Mouse (Mus musculus) forebrain, postnatal 0 days (tissue): ENCODE results near the gene Rftn1. TPM values are rescaled to one million over a fixed set of nuclear protein-coding genes. Genes with fewer than 3 reads are reported as not detected.

Experiments
- ATAC-seq: fragments of 200-750 bp; cut with Nextera tagmentation; 2 replicates; pipeline ENCODE4 v1.8.0; 2017; ENCODE audit warnings: mild to moderate bottlenecking, moderate library complexity
- DNase-seq: peaks from one replicate; pipeline ENCODE4 v3.0.0-alpha.2; 2015
- H3K27ac ChIP-seq: fragments of 300-500 bp; sonication (generic); 2 replicates; pipeline ENCODE4 v1.5.1; 2014; ENCODE audit warnings: low read depth, mild to moderate bottlenecking, antibody characterized with exemption, low read length, moderate library complexity, mixed read lengths
- H3K27me3 ChIP-seq: fragments of 300-500 bp; sonication (generic); 2 replicates; pipeline ENCODE4 v1.6.1; 2014; ENCODE audit warnings: mild to moderate bottlenecking, low read length, mixed read lengths; ENCODE audit not compliant: insufficient read depth
- H3K36me3 ChIP-seq: fragments of 300-500 bp; sonication (generic); 2 replicates; pipeline ENCODE4 v1.6.1; 2014; ENCODE audit warnings: mild to moderate bottlenecking, moderate library complexity; ENCODE audit not compliant: insufficient read depth
- H3K4me1 ChIP-seq: fragments of 300-500 bp; sonication (generic); 2 replicates; pipeline ENCODE4 v1.6.1; 2014; ENCODE audit warnings: antibody characterized with exemption; ENCODE audit not compliant: insufficient read depth
- H3K4me2 ChIP-seq: fragments of 300-500 bp; sonication (generic); 2 replicates; pipeline ENCODE4 v1.6.1; 2014; ENCODE audit warnings: low read depth, mild to moderate bottlenecking, moderate library complexity
- H3K4me3 ChIP-seq: fragments of 300-500 bp; sonication (generic); 2 replicates; pipeline ENCODE4 v1.5.1; 2014; ENCODE audit warnings: low read depth, low read length, mixed read lengths
- H3K9ac ChIP-seq: fragments of 300-500 bp; sonication (generic); 2 replicates; pipeline ENCODE4 v1.6.1; 2014; ENCODE audit warnings: mild to moderate bottlenecking
- H3K9me3 ChIP-seq: fragments of 300-500 bp; sonication (generic); 2 replicates; pipeline ENCODE4 v1.6.1; 2016; ENCODE audit warnings: low read length
- CTCF ChIP-seq: sonication (generic); IDR thresholded peaks from 2 replicates; pipeline ENCODE4 v1.5.1; 2016; ENCODE audit warnings: antibody characterized with exemption, control low read depth, low read depth
- WGBS: fragments of 180-500 bp; shearing (Covaris S2); extraction: QIAGEN DNeasy Blood & Tissue Kit; methylation state at CpG from one replicate; pipeline ENCODE4 v1.1.7; 2014; 5-methylcytosine and 5-hydroxymethylcytosine counted together
- polyA plus RNA-seq: library from polyadenylated mRNA; unstranded; fragments of >200 nt; fragmentation: Nextera tagmentation; extraction: Ambion mirVana; gene quantifications from 2 replicates; pipeline ENCODE4 v1.2.1, GENCODE M21; 2015
- total RNA-seq: library from RNA; depleted of rRNA; stranded (reverse); fragments of >200 nt; gene quantifications from 2 replicates; pipeline ENCODE4 v1.2.3, GENCODE M21; 2014

The Rftn1 gene
- total and polyA plus RNA-seq, 2 experiments from 2014 or later: 27.4 to 58.3 TPM

GRCm38 (mm10) chr17:50142553-50142952 lies 47.9 kb downstream of the Rftn1 start:
- 73% methylated on average over 8 of the region's 8 CpGs for WGBS
- no peak for DNase-seq
- TF ChIP-seq CTCF: no peak

GRCm38 (mm10) chr17:50142151-50142550 lies 48.3 kb downstream of the Rftn1 start:
- no peaks in the 10 kb centered on the region for H3K27me3 ChIP-seq
- H3K27ac ChIP-seq: no peak overlapping the region
- H3K9me3 ChIP-seq: no peaks in the 10 kb centered on the region
- no peak overlapping the region for H3K4me3 ChIP-seq
- H3K9ac ChIP-seq: no peak overlapping the region
- ATAC-seq (no peak), DNase-seq (no peak)
- no peaks in the 10 kb centered on the region for H3K4me1 ChIP-seq
- 82% methylated on average over 7 of the region's 7 CpGs for WGBS
- TF ChIP-seq CTCF: no peak
- no peaks in the 10 kb centered on the region for H3K36me3 ChIP-seq
- no peak overlapping the region for H3K4me2 ChIP-seq

More at GRCm38 (mm10) chr17:50142553-50142952, 47.9 kb downstream of the Rftn1 start:
- Histone ChIP-seq H3K4me1 (no peaks in the 10 kb centered on the region), H3K27ac (no peak overlapping the region), H3K36me3 (no peaks in the 10 kb centered on the region), H3K4me2 (no peak overlapping the region), H3K27me3 (no peaks in the 10 kb centered on the region), H3K4me3 (no peak overlapping the region), H3K9me3 (no peaks in the 10 kb centered on the region), H3K9ac (no peak overlapping the region)
- ATAC-seq: no peak

- Histone ChIP-seq H3K9me3 (no peaks in the 10 kb centered on the region), H3K36me3 (no peaks in the 10 kb centered on the region), H3K4me1 (no peaks in the 10 kb centered on the region), H3K4me2 (no peak overlapping the region), H3K27ac (no peak overlapping the region), H3K9ac (no peak overlapping the region), H3K4me3 (no peak overlapping the region), H3K27me3 (no peaks in the 10 kb centered on the region)
- WGBS: 71% methylated on average over 9 of the region's 9 CpGs
- DNase-seq (no peak), ATAC-seq (no peak)
- TF ChIP-seq CTCF: no peak
Observed at GRCm38 (mm10) chr17:50136060-50136459, 54.4 kb downstream of the Rftn1 start.

- WGBS: 90% methylated on average over 10 of the region's 10 CpGs
- TF ChIP-seq CTCF: no peak
- ATAC-seq: no peak
Observed at GRCm38 (mm10) chr17:50135466-50135865, 55.0 kb downstream of the Rftn1 start.

GRCm38 (mm10) chr17:50131698-50132097 lies 58.8 kb downstream of the Rftn1 start:
- no peaks in the 10 kb centered on the region for H3K9me3 ChIP-seq
- H3K9ac ChIP-seq: no peak overlapping the region
- H3K36me3 ChIP-seq: no peaks in the 10 kb centered on the region
- no peaks in the 10 kb centered on the region for H3K27me3 ChIP-seq
- no peak overlapping the region for H3K4me2 ChIP-seq
- no peak overlapping the region for H3K4me3 ChIP-seq
- no peak for TF ChIP-seq CTCF
- no peak for DNase-seq
- no peak overlapping the region for H3K27ac ChIP-seq
- 54% methylated on average over 4 of the region's 4 CpGs for WGBS
- no peaks in the 10 kb centered on the region for H3K4me1 ChIP-seq
- ATAC-seq: no peak

More at GRCm38 (mm10) chr17:50135466-50135865, 55.0 kb downstream of the Rftn1 start:
- Histone ChIP-seq H3K9ac (no peak overlapping the region), H3K4me2 (no peak overlapping the region), H3K27ac (no peak overlapping the region), H3K27me3 (no peaks in the 10 kb centered on the region), H3K4me1 (no peaks in the 10 kb centered on the region), H3K36me3 (no peaks in the 10 kb centered on the region), H3K4me3 (no peak overlapping the region), H3K9me3 (no peaks in the 10 kb centered on the region)
- DNase-seq: no peak

- Histone ChIP-seq H3K4me1 (no peaks in the 10 kb centered on the region), H3K9me3 (no peaks in the 10 kb centered on the region), H3K9ac (no peak overlapping the region), H3K27ac (no peak overlapping the region), H3K27me3 (no peaks in the 10 kb centered on the region), H3K36me3 (no peaks in the 10 kb centered on the region), H3K4me3 (no peak overlapping the region), H3K4me2 (no peak overlapping the region)
- no peak for ATAC-seq
- no peak for TF ChIP-seq CTCF
- 83% methylated on average over 4 of the region's 4 CpGs for WGBS
- no peak for DNase-seq
Observed at GRCm38 (mm10) chr17:50130421-50130820, 60.1 kb downstream of the Rftn1 start.

- WGBS: 38% methylated on average over 3 of the region's 3 CpGs
- Histone ChIP-seq H3K9ac (no peak overlapping the region), H3K4me3 (no peak overlapping the region), H3K4me1 (no peaks in the 10 kb centered on the region), H3K36me3 (no peaks in the 10 kb centered on the region), H3K9me3 (no peaks in the 10 kb centered on the region), H3K4me2 (no peak overlapping the region), H3K27me3 (no peaks in the 10 kb centered on the region), H3K27ac (no peak overlapping the region)
- DNase-seq (no peak), ATAC-seq (no peak)
- no peak for TF ChIP-seq CTCF
Observed at GRCm38 (mm10) chr17:50128392-50128791, 62.1 kb downstream of the Rftn1 start.
